Mouse (Mus musculus) ES-Bruce4 (cell line): ENCODE measurements around the gene Dcst1.

ENCODE experiments used
- CTCF ChIP-seq: IDR thresholded peaks from one replicate; pipeline ENCODE4 v1.8.1; 2011; ENCODE audit warnings: low read depth, low read length
- EP300 ChIP-seq: IDR thresholded peaks from 2 replicates; pipeline ENCODE4 v1.6.1; 2011; ENCODE audit warnings: low read depth, low read length; ENCODE audit not compliant: insufficient read depth
- POLR2A ChIP-seq: IDR thresholded peaks from one replicate; pipeline ENCODE4 v1.8.1; 2011; ENCODE audit warnings: low read length; ENCODE audit not compliant: insufficient read depth

DNA sequence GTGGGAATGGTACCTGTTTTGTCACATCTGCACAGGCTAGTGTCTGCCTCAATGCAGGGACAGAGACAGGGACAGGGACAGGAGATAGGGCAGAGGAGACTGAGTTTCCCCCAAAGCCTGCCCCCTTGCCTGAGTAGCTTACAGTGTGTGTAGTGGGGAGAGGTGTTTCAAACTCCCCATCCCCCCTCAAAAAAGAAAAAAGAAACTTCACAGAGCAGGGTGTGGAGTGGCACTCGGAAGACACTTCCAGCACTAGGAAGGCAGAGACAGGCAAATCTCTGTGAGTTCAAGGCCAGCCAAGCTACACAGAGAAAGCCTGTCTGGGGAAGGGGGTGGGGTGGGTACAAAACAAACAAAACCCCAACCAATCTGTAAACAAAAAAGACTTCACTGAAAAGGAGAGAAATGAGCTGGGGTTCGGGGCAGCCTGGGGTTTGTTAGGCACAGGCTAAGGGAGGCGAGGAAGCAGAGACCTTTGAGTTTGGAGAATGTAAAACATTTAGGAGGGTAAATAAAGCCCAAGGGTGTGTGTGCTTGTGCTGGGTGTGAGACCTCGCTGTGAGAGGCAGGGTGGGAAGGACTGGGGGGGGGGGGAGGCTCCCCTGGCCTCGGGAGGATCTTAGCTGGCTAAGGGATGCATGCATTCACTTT is 8.7 kb upstream of the Dcst1 start:
- TF ChIP-seq CTCF (no peak), POLR2A (no peak), EP300 (no peak)
